Mouse (Mus musculus): ENCODE measurements at regions not wholly inside any gene's neighbourhood (a gene's known extent, or its start where the extent isn't known, plus 50 kb on each side); places are given as distances from the start of the nearest gene placed in this dataset.
"Not testable (repeated sequence)": the region's sequence is repeated elsewhere in the genome, so short reads cannot be mapped to it uniquely, and the experiment has no call there.

DNA sequence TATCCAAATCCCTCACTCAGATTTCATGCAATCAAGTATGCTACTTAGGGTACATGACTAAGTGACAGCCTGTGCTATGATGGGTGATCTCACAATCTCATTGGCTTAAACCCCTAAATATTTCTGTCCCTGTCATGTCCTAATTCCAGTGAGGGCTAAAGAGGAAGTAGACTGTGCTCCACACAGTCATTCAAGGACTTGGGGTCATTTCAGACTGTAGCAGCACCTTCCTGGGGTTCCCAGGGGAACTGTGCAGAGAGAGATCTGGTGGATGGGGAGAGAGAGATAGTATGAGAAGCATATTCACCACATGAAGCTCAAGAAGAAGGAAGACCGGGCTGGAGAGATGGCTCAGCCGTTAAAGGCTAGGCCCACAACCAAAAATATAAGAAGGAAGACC lies 100.7 kb downstream of the H2al2a start:
- no peak for DNase-seq

DNA sequence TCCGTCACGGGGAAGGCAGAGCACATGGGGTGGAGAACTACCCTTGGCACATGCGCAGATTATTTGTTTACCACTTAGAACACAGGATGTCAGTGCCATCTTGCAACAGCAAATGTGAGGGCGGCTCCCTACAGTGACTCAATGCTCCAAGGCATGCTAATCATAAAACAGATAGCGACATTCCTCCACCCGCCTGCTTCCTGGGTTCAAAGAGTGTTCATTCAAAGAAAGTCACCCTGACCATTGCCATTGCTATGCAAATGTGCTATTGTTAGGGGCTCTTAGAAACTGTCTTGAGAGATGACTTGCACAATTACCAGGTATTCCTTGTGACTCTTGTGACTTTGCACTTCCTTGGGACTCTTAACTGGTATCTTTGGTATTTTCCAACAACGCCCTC lies 104.1 kb downstream of the H2al2a start:
- DNase-seq, result not testable (repeated sequence)

DNA sequence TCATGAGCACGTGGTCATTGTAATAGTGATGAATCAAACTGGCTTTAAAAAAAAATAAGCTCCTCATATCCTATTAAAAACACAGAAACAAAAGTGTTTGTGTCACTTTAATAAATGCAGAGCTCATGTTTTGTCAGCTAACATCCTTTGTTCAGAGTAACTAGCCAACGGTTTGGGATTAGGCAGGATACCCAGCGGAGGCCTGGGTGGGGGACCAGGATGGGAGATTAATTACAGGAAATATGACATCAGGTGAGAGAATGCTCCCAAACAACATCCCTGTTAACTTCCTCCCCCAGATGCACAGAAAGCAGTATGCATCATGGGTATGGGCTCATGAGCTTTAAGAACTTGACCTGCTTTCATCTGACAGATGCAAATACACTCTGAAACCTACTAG lies 109.1 kb downstream of the H2al2a start:
- peak; percentile 14 for DNase-seq

DNA sequence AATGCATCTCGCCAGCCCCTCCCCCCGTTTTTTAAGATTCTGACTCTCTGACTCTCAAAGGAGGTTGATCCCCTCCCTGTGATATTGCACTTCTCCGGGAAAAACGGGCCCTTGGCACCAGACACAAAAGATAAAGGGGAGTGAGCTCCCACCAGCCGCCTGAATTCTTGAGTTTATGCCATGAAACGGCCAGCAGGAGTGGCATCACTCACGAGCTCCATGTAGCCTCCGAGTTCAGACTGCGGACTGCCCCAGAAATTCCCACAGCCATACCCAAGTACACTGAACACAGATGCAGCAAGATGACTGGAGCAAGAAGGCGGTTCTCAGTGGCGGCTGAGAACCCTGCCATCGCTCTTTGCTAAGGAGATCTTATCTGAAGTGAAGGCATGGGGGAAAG lies 114.4 kb downstream of the H2al2a start:
- peak; percentile 21 for DNase-seq

DNA sequence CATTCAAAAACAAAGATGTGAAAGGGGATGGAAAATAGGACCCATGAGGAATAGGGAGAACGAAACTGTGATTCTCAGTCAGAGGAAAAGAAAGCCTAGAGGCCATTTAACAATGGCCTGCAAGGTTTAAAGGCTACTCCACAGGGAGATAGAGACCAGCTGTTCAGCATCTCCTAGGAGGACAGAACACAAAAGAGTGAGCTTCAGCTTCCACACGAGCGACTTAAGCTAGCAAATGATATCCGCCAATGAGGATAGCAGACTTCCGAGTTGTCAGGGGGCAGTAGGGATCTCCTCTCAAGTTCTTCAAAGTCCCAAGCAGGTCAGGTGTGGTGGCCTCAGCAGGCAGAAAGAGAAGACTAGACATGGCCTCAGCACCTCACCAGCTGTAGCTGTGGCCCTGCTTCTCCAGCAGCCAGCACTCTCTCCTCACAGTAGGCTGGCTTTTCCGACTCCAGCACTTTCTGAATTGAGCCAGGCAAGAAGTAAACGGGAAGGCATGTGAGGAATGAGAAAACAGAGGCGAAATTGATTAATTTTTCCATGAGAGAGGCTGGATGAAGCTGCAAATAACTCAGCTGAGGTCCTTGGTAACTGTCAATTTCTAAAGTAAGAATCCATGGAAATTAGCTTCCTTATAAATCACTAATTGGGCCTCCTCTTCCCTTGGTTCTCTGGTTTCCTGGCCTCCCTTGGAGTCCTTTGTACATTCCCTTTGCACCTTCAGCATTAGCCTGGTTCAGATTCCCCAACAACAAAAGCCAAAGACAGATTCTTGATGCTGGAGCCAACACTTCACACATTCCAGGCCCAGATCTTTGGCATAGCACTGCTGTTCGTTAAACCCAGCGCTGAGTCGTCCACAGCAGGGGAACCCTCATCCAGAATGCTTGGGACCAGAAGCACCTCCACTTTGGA lies 115.7 kb downstream of the H2al2a start:
- peak; percentile 33 for DNase-seq

DNA sequence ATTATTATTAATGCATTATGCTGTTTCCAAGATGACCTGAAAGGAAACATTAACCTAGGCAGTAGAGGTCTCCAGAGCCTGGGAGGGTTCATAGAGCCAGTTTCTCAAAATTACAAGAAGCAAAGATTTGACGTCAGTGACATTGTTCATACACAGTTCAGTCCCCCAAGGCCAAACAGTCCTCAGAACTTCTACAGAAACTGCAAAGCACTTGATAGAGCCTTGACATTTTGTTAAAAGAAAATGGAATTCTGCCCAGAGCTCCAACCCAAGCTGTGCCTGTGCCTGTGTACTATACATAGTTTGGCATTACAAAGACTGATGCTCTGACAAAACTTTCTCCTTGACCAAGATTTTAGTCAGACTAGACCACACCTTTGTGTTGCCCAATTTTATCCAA lies 118.9 kb downstream of the H2al2a start:
- no peak for DNase-seq

DNA sequence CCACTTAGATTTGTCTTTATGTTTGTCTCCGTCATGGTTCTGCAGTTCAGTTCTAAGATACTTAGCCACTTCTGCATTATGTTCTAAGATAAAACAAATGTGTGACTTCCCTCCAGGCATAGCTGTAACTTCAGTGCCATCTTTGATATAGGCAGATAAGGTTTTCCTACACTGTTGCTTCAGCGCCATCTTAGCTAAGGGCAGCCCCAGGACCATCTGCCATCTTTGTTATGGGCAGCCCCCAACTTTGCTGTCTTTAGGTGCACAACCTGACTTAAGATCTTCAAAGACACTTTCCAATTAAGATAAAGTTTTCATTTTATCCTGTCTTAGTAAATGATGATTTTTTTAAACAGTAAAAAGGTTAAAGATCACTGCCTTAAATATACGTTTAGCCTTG lies 119.8 kb downstream of the H2al2a start:
- DNase-seq, result no peak

DNA sequence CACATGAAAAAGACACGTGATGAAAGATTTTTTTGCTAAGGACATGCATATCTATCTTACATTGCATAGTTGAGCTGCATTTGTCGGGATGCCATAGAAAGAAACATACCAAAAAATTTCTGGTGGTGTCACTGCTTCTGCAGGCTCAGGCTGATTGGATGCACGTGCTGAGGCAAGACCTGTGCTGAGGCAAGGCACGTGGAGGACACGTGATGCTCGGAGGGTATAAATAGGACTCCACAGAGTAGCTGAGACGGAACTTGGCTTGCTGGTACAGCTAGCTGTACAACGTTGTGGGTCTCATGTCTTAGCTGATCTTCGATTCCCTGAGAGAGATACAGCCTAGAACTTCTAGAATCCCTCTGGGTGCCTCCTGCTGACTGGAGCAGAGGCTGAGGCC lies 120.6 kb downstream of the H2al2a start:
- no peak for DNase-seq

DNA sequence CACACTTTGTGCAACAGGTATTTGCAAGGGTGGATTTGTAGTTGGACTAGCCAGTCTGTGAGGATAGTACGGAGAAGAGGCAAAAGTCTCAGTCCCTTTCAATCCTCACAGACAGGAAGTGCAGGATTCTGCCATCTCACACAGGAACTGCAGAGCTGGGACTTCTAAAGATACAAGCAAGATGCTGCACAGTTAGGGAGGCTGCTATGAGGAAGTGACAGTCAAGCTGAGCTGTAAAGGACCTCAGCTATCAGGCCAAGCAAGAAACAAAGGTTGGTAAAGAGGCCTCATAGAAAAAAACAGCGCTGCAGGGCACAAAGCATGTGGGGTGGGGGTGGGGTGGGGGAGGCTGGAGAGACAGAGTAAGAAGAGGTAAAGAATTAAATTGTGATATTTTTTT lies 126.2 kb downstream of the H2al2a start:
- DNase-seq, result no peak

DNA sequence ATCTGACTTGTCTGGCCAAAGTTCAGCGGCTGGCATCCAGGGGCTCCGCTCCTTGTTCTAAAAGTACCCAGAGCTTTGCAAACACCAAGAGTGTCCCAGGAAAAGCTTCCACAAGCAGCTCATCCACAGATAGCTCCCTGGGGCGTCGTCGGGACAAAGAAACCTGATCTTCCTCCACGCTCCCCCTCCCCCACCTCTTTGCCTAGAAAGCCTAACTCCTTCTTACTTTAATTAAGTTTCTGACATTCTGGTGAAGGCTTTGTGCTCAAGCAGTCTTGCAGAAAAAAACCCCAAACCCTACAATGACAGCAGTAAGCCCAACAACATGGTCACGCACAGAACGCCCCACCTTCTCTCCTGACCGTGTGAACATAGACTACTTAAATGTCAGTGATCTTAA lies 128.6 kb downstream of the H2al2a start:
- DNase-seq, result no peak

DNA sequence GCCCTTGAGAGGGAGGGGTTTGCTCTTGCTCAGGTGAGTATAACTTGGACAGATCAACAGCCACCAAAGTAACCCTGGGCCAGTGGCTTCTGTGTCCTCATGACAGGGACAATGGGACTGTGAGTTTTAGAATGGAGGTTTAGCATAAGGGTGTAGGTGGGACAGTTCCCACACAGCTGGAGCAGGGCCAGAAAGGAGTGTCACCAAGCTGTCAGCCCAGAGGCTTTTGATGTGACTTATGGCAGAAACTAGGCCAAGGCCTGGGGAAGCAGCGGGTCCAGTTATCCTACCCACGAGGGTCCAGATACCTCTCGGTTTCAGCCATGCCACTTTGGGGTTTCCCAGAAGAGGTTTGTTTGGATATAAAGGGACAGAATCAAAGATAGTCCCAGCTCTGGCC lies 129.4 kb downstream of the H2al2a start:
- DNase-seq, result no peak

DNA sequence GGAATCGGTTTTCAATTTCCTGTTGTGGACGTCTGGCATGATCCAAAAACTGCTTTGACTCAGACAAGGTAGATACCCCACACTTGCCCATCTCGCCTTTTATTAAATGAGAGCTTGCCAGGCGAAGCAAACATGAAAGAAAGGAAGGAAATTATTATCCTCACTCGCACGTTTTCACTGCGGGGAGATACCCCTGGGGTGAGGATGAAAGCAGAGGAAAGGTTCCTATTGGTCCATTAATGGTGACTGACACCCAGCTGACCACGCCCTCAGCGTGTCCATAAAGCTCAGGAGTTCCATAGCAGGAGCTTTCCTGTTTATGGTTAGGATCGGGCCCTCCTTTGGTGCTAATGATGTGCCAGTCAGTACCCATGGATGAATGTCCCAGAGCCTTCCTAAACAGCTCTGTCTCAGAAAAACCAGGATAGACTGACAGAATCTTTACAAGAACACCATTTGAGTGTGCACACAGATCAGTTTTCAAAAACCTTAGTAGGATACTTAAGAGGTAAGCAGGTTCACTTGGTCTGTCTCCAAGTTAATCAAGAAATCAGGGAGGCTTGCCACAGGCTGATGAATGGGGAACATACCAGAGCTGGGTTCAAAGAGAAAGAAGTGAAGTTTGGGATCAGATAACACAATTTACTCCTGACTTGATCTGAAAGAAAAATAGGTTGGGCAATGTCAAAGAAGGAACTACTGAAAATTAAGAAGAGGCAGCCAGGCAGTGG lies 130.7 kb upstream of the Nebl start:
- no peak for DNase-seq

DNA sequence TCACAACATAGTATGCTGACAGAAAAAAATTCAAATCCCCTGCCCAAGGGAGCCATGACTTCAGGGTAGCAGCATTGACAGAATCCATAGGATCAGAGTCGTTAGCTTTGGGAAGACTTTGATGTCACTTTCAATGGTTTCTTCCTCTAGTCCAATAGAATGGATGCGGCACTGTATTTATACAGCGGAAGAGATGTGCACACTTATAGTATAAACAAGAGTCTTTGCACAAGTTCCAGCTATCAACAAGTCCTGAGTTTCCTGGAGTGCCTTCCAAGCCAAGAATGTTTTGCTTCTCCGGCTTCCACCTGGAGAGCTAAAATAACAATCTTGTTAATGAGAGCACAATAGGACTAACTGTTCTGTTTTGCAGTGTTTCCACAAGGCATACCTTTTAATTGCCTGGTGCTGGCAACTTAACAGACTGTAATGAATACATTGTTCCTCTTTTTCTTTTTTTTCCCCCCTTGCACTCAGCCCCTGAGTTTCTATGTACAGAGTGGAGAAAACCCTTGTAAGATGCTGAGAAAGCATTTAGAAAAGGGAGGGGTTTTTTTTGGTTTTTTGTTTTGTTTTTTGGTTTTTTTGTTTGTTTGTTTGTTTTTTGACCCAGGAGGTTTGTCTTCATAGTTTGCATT lies 129.8 kb upstream of the Nebl start:
- no peak for DNase-seq

DNA sequence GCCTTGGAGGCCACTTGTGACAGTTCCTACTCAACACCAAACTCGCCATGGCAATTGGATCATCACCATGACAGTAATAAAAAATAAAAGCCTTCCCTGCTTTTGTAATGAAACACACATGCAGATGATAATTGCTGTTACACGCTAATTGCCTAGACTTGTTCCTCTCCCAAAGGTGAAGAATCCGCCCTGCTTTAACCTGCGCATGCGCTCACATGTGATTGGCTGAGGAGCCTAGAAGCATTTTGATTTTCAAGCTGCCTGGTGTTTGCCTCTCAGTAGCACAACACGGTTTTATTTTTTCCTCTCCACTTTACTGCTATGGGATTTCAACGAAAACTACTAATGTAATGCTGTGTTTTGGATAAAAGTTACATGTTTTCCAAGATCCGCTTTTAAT lies 128.0 kb upstream of the Nebl start:
- no peak for DNase-seq

DNA sequence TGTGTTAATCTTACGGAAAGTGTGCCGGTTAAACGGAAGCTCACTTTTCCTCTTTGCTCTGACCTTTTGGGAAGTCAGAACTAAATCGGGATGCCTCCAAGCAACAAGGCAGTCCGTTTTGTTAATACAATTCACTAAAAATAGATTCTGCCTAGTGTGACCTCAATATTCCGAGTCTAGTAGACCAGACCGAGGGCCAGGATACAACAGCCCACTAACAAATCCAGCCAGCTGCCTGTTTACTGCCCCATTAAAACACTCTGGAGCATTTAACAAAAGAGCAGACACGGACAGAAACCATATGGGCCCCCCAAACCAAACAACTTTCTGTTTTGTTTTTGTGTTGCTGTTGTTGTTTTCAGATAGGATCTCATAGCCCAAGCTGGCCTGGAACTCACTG lies 127.1 kb upstream of the Nebl start:
- DNase-seq, result no peak

DNA sequence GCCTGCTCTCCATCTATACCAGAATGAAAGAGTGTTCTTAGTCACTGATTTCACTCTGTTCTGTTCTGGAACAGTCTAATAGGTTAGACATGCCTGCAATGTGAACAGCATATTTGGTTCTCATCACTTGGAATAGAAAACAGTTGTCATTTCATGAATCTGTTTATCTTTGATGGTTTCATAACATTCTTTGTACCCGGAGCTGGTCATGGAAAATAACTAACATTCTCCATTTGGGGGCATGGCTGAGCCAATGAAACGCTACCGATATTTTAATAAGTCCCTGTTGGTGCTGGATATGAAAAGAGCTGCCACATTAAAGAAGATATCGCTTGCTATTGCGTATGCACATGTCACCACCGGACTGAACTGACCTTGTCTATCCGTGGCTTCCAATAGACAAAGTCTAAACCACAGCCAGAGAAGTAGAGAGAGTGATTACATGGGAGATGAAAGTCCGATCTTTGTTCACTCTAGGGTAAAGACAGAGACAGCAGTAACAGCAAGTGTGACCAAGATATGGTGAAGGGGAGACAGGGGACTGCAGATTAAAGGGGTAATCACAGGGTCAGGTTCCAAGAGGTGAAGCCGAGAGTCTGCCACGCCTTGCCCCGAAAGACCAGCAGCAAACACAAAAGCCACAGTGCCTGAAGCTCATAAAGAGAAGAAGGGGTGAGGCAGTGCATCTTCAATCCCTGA lies 124.5 kb upstream of the Nebl start:
- DNase-seq, result no peak

DNA sequence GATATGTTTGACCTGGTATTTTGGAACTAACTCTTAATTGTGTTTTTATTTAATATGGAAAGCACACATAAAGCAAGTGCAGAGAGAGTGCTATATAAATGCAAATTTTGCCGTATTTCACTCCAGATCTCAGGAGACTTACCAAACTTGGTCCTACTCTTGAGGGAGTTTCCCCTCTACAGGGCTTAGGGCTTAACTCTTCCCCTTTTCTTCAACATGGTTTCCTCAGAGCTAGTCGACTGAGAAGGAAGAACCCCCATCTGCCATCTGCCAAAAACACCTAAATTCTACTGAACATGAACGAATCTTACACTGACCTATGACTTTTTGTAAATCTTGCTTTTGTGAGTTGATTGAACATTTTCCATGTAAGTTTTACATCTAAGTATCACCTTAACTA lies 122.8 kb upstream of the Nebl start:
- no peak for DNase-seq

DNA sequence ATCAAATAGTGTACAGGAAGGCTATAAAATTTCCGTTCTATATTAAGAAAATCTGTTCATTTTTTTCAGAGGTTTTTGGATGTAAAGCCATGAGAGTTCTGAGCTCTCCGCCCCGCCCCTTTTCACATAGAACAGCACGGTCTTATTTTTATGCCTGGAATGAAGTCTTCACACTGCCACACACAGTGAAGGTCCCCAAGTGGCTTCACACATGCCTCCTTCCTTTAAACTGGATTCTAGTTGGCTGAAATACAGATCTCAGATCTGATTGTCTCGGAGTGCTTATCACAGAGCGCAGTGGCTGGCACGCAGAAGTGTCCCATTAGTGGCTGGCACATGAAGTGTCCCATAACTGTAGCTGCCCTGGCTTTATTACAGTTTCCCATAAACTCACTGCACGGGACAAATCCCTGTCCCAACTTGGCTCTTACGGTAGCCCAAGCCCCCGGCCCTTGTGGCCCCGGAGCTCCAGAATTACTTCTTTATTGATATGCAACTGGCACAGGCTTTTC lies 122.3 kb upstream of the Nebl start:
- no peak for DNase-seq

DNA sequence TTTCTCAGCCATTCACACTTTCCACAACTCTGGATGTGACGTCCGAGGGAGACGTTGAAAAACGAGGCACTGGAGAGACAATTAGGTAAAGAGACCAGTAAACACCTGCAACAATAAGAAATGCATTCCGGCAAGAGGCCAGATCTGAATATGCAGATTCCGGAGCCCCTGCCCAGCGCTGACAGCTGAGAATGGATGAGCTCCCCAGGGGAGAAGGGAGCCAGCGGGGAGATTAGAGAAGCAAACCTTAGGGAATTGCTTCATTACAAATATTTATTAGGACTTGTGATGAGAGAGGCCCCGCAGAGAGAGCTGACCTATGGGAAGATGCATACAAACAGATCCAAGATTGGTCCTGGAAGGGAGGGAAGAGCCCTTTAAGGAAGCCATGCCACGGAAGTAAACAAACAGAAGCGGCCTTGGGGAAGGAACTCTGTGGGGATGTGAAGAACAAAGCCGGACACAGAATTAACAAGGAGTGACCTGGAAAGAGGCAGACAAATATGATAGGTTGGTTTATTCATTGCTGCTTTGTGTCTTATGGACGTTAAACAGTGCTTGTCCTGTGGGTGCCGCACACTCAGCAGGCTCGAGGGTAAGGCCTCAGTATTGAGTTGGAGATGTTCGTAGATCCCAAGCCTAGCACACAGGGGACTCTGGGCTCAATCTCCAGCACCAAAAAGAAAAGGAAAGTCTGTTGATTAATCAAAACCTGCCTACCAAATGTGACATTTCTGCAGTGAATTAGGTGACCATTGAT lies 121.7 kb upstream of the Nebl start:
- no peak for DNase-seq

DNA sequence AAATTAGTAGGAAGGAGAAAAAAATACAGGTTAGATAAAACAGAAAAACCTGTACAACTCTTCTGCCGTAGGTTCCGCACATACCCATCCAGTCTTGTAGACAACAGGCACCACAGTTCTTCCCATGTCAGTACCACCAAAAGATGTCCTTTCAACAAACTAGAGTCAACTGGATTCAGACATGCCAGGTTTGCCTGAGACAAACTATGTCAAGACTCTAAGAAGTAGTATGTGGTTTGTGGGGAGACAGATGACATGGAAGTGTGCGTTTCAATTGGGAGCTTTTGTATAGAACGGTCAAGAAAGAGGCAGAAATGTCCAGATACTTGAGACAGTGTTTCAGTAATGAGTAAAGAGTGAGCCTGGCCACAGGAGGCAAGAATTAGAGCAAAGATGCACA lies 119.5 kb upstream of the Nebl start:
- no peak for DNase-seq

DNA sequence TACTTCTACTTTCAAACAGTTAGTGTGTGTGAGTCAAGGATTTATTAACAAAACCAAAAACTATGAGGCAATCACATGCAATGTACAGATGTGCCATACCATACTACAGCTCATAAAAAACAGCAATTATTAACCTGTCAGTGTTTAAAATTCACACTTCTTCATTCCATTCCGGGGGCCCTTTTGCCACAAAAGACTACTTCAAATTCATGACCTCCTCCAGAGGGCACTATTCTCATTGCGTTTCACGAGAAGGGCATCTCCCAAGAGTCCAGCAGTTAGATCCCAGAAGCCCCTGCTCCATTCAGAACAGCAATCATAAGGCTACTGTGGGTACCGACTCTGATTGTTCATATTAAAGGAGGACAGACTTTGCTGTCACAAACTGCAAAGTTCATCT lies 118.0 kb upstream of the Nebl start:
- peak; percentile 11 for DNase-seq
